In the genomic region with DNA sequence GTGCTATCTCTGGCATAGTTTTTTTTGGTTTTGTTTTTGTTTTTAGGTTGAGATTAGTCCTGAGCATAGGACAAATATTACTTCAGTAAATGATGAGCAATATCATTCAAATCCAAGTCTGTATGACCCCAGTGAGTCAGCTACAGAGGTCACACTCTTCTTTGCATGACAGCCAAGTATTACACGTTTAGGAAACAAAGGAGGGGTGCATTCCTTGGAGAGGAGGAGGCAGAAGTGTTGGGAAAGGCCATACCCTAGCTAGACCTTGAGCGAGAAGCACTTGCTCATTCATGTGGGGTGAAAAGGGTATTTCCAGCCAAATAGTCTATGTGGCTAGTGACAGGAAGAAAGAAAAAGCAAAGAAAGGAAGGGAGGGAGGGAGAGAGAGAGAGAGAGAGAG, we compare ENCODE assay signal across 28 mouse cellular contexts. TPM values are rescaled to one million over a fixed set of nuclear protein-coding genes. Genes with fewer than 3 reads are reported as not detected.
DNase-seq lines count a peak whose midpoint lies in the region; ATAC-seq and TF ChIP-seq lines count a peak whose summit lies in the region.
"Had no signal": no experiment of that assay in that cellular context is flagged by ENCODE, and none has a peak within 500 bp of the region (broad histone marks: within the 10 kb centered on the region; RNA-seq: fewer than 3 reads in every experiment).

No protein-coding gene starts in this region.

- no peaks in the 10 kb centered on the region for H3K4me1 ChIP-seq in heart, postnatal 0 days (ENCODE audit: control insufficient read depth, insufficient read depth)
- H3K4me1 ChIP-seq in heart, embryonic 12.5 days (replicated peaks): peaks cover 3% of the 10 kb centered on the region
- no peaks in the 10 kb centered on the region for H3K4me1 ChIP-seq in brown adipose tissue, adult 24 weeks (ENCODE audit: control insufficient read depth, insufficient read depth, insufficient read length, low read length)
- H3K4me1 ChIP-seq: embryonic facial prominence, embryonic 10.5 days; embryonic facial prominence, embryonic 15.5 days; forebrain, embryonic 12.5 days; hindbrain, embryonic 10.5 days; hindbrain, embryonic 15.5 days; kidney, embryonic 15.5 days; midbrain, embryonic 15.5 days had no signal

- peak; percentile 34 for DNase-seq in adrenal gland, adult 8-10 months
- no peak for DNase-seq in adrenal gland, postnatal 4 days (ENCODE audit: low spot score in 2 of 2)
- DNase-seq in heart, postnatal 0 days (ENCODE audit: low spot score): peak; percentile 13
- no peak for DNase-seq in cerebellum, postnatal 4 days (ENCODE audit: low spot score in 2 of 2)
- DNase-seq in cerebellum, adult 8-10 months: no peak
- DNase-seq: cerebellum, postnatal 14 days; gastrocnemius, postnatal 25 days; heart, postnatal 14 days; kidney, adult 18-20 months; kidney, postnatal 25 days; liver; lung, embryonic 14.5 days; lung, postnatal 14 days; right cerebral cortex, postnatal 25 days; spleen, adult 18-20 months; thymus, adult 18-20 months; thymus, postnatal 36 days had no signal

- no peak for TF ChIP-seq EP300 in heart, postnatal 0 days (IDR thresholded peaks at IDR 0.05; ENCODE audit: low read depth)

- no peak for TF ChIP-seq CTCF in heart, postnatal 0 days (IDR thresholded peaks at IDR 0.05; ENCODE audit: low read depth)

- H3K9ac ChIP-seq in heart, postnatal 0 days (replicated peaks; ENCODE audit: low read depth, low read length): no peak overlapping the region
- no peak overlapping the region for H3K9ac ChIP-seq in heart, embryonic 12.5 days
- H3K9ac ChIP-seq: embryonic facial prominence, embryonic 15.5 days; forebrain, embryonic 12.5 days; heart, embryonic 13.5 days; hindbrain, embryonic 15.5 days; kidney, embryonic 15.5 days; liver, embryonic 14.5 days; lung, embryonic 14.5 days; midbrain, embryonic 15.5 days had no signal

- H3K36me3 ChIP-seq in heart, postnatal 0 days (replicated peaks; ENCODE audit: control insufficient read depth, insufficient read depth, low read length): no peaks in the 10 kb centered on the region
- no peaks in the 10 kb centered on the region for H3K36me3 ChIP-seq in heart, embryonic 12.5 days
- H3K36me3 ChIP-seq: embryonic facial prominence, embryonic 10.5 days; embryonic facial prominence, embryonic 15.5 days; forebrain, embryonic 12.5 days; heart, embryonic 13.5 days; hindbrain, embryonic 10.5 days; hindbrain, embryonic 15.5 days; kidney, embryonic 15.5 days; midbrain, embryonic 15.5 days had no signal

- no peaks in the 10 kb centered on the region for H3K9me3 ChIP-seq in heart, postnatal 0 days (replicated peaks; ENCODE audit: control insufficient read depth, low read length)
- no peaks in the 10 kb centered on the region for H3K9me3 ChIP-seq in heart, embryonic 12.5 days (replicated peaks)
- H3K9me3 ChIP-seq: embryonic facial prominence, embryonic 10.5 days; embryonic facial prominence, embryonic 15.5 days; forebrain, embryonic 12.5 days; heart, embryonic 13.5 days; hindbrain, embryonic 10.5 days; hindbrain, embryonic 15.5 days; kidney, embryonic 15.5 days; midbrain, embryonic 15.5 days had no signal

- H3K27ac ChIP-seq in heart, postnatal 0 days (ENCODE audit: low read depth): no peak overlapping the region
- H3K27ac ChIP-seq in heart, embryonic 12.5 days (ENCODE audit: poor library complexity, severe bottlenecking): no peak overlapping the region
- peak overlapping the region; percentile 32; the same call in 1 of the 2 replicates for H3K27ac ChIP-seq in brown adipose tissue, adult 24 weeks (replicated peaks; ENCODE audit: low read depth, low read length)
- H3K27ac ChIP-seq: embryonic facial prominence, embryonic 10.5 days; embryonic facial prominence, embryonic 15.5 days; forebrain, embryonic 12.5 days; heart, embryonic 13.5 days; hindbrain, embryonic 10.5 days; hindbrain, embryonic 15.5 days; kidney, embryonic 15.5 days; liver, embryonic 14.5 days; midbrain, embryonic 15.5 days had no signal

- no peaks in the 10 kb centered on the region for H3K27me3 ChIP-seq in heart, postnatal 0 days (ENCODE audit: control insufficient read depth, insufficient read depth, low read length)
- no peaks in the 10 kb centered on the region for H3K27me3 ChIP-seq in heart, embryonic 12.5 days (replicated peaks)
- H3K27me3 ChIP-seq: embryonic facial prominence, embryonic 15.5 days; forebrain, embryonic 12.5 days; heart, embryonic 13.5 days; hindbrain, embryonic 15.5 days; kidney, embryonic 15.5 days; midbrain, embryonic 15.5 days had no signal

- H3K4me3 ChIP-seq in heart, postnatal 0 days (ENCODE audit: low read depth, low read length): no peak overlapping the region
- no peak overlapping the region for H3K4me3 ChIP-seq in heart, embryonic 12.5 days
- H3K4me3 ChIP-seq in brown adipose tissue, adult 24 weeks (ENCODE audit: insufficient read depth, low read depth, low read length): no peak overlapping the region
- H3K4me3 ChIP-seq: embryonic facial prominence, embryonic 10.5 days; embryonic facial prominence, embryonic 15.5 days; forebrain, embryonic 12.5 days; heart, embryonic 13.5 days; hindbrain, embryonic 10.5 days; hindbrain, embryonic 15.5 days; kidney, embryonic 15.5 days; midbrain, embryonic 15.5 days had no signal

- ATAC-seq in heart, postnatal 0 days (ENCODE audit: insufficient read depth, low read depth): peak; percentile 41; the same call in 1 of the 2 replicates
- no peak for ATAC-seq in heart, embryonic 12.5 days (ENCODE audit: insufficient number of reproducible peaks, low FRiP score)
- ATAC-seq: midbrain, embryonic 15.5 days had no signal

- H3K4me2 ChIP-seq in heart, postnatal 0 days (ENCODE audit: low read depth, low read length): no peak overlapping the region
- no peak overlapping the region for H3K4me2 ChIP-seq in heart, embryonic 12.5 days
- H3K4me2 ChIP-seq: embryonic facial prominence, embryonic 15.5 days; forebrain, embryonic 12.5 days; heart, embryonic 13.5 days; hindbrain, embryonic 15.5 days; kidney, embryonic 15.5 days; lung, embryonic 14.5 days; midbrain, embryonic 15.5 days had no signal

- WGBS in heart, postnatal 0 days: 34% methylated on average over 2 of the region's 2 CpGs
- 57% methylated on average over 2 of the region's 2 CpGs for WGBS in heart, embryonic 12.5 days

RNA-seq across cellular contexts. Expression of gene Arl4a, which starts 28.0 kb away (rescaled TPM):
- total RNA-seq in adrenal gland, adult 8-10 months (2022): 10 to 100 TPM; 21.6 to 46.9 (median 39.5) TPM
- 10 to 100 TPM; 66.8 to 67.5 TPM for total RNA-seq in adrenal gland, postnatal 4 days (2021)
- 5.9 and 15.8 TPM in 2 replicates for total RNA-seq in heart, postnatal 0 days (2014; rRNA removed; ENCODE audit: low replicate concordance)
- polyA plus RNA-seq in heart, postnatal 0 days (2015; fragmentation: Nextera tagmentation; extraction: Ambion mirVana): 33.7 and 35.9 TPM in 2 replicates
- 31.0 and 31.9 TPM in 2 replicates for polyA plus RNA-seq in heart, embryonic 12.5 days (2016; fragmentation: Nextera tagmentation; extraction: Ambion mirVana)
- 184 and 204 TPM in 2 replicates for polyA plus RNA-seq in brown adipose tissue, adult 24 weeks (2012; ENCODE audit: insufficient read depth, insufficient read length, missing spikeins)

Comparison
In these comparisons a context has a peak if more than half of its experiments do, and no peak if none do; other contexts are left out.
1. DNase-seq: peak in adrenal gland, adult 8-10 months (single experiment) and heart, postnatal 0 days (single experiment); none in adrenal gland, postnatal 4 days (0 of 2), cerebellum, postnatal 4 days (0 of 2) and cerebellum, adult 8-10 months (single experiment).